Mouse (Mus musculus): ENCODE results near the gene Spon1. TPM values are rescaled to one million over a fixed set of nuclear protein-coding genes. Genes with fewer than 3 reads are reported as not detected.

Spon1 gene
- polyA plus RNA-seq, 1 experiment from 2014 or later = 3.1 TPM

DNA sequence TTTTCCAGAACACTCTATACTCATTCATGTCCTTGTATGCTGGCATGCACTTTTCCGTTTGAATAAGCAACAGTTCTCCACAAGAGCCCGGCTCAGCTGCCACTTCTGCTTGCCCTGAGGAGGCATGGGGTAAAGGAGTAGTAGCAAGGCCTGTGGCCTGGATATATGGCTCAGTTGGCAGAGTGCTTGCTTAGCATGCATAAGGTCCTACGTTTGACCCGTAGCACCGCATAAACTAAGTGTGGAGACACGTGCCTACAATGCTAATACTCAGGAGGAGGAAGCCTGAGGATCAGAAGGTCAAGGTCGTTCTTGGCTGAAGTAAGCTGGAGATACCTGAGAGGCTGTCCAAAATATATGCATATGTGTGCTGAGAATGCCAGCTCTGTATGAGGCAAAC is 185.1 kb downstream of the Spon1 start:
- 77% methylated on average over 7 of the region's 7 CpGs for WGBS

DNA sequence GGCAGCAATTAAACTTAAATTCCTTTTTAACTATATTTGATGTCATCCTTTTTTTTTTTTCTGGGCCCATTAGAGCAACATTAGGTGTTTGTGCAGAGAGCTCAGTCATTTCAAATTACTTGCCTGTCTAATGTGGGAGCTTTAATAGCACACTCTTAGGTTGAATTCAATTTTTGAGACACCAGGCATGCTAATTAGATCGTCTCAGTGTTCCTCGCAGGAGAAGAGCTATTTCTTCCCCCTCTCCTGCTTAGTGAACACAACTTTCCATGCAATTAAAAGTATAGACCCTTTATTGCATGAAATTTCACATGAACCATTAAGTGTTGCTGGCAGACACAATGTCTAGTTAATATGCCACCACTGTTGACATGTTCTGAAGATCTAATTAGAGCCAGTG is 189.6 kb downstream of the Spon1 start:
- DNase-seq (ENCODE audit: low spot score) = no peak
- H3K9ac ChIP-seq (ENCODE audit: low read length) = no peak overlapping the region
- H3K27me3 ChIP-seq (ENCODE audit: control insufficient read depth, insufficient read depth, low read length) = no peaks in the 10 kb centered on the region
- H3K9me3 ChIP-seq (ENCODE audit: control insufficient read depth, low read length) = no peaks in the 10 kb centered on the region
- no peak overlapping the region for H3K4me2 ChIP-seq (replicated peaks; ENCODE audit: low read depth)
- ATAC-seq (ENCODE audit: low FRiP score, low TSS enrichment) = no peak
- no peaks in the 10 kb centered on the region for H3K4me1 ChIP-seq (replicated peaks; ENCODE audit: control insufficient read depth, insufficient read depth)
- H3K27ac ChIP-seq (replicated peaks) = no peak overlapping the region
- H3K4me3 ChIP-seq (ENCODE audit: low read depth, low read length) = no peak overlapping the region
- no peaks in the 10 kb centered on the region for H3K36me3 ChIP-seq (ENCODE audit: control insufficient read depth, insufficient read depth, low read length)
- WGBS = 87% methylated on average over 2 of the region's 2 CpGs
- TF ChIP-seq CTCF (IDR thresholded peaks at IDR 0.05; ENCODE audit: low read depth) (no peak), EP300 (optimal IDR thresholded peaks at IDR 0.05) (no peak)

More for the DNA sequence above, 185.1 kb downstream of the Spon1 start:
- Histone ChIP-seq H3K36me3 (ENCODE audit: control insufficient read depth, insufficient read depth, low read length) (no peaks in the 10 kb centered on the region), H3K4me2 (replicated peaks; ENCODE audit: low read depth) (no peak overlapping the region), H3K4me1 (replicated peaks; ENCODE audit: control insufficient read depth, insufficient read depth) (no peaks in the 10 kb centered on the region), H3K9ac (ENCODE audit: low read length) (no peak overlapping the region), H3K4me3 (ENCODE audit: low read depth, low read length) (no peak overlapping the region), H3K9me3 (ENCODE audit: control insufficient read depth, low read length) (no peaks in the 10 kb centered on the region), H3K27me3 (ENCODE audit: control insufficient read depth, insufficient read depth, low read length) (no peaks in the 10 kb centered on the region), H3K27ac (replicated peaks) (no peak overlapping the region)
- no peak for DNase-seq (ENCODE audit: low spot score)
- ATAC-seq (ENCODE audit: low FRiP score, low TSS enrichment) = no peak
- TF ChIP-seq CTCF (IDR thresholded peaks at IDR 0.05; ENCODE audit: low read depth) (no peak), EP300 (optimal IDR thresholded peaks at IDR 0.05) (no peak)

DNA sequence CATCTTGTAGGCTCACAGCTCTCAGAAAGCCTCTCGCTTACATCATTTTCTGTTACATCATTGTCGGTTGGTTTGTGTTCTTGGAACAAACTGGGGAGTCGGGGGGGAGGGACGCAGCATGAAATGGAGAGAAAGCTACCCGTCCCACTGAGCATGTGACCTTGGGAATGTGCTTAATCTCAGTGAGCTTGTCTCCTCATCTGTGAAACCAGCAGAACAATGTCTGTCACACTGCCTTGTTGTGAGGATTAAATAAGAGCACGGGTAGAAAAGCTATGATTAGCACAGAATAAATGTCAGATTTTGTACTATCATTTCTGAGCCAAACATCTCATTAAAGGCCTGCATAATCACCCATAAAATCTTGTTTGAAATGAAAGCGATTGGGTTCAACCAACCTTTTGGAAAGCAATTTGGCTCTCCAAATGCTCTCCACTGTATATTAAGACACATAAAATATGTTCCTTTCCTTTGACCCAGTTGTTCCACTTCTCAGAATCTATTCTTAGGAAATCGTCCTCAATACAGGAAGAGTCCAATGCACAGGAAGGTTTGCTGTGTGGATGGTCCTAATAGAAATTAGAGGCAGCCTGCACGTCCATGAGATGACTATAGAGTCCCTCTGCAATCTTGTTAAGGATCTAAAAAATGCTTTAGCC is 195.2 kb downstream of the Spon1 start:
- H3K9me3 ChIP-seq (ENCODE audit: control insufficient read depth, low read length) = no peaks in the 10 kb centered on the region
- no peak; the same call in 1 of the 2 replicates for ATAC-seq (ENCODE audit: low FRiP score, low TSS enrichment)
- H3K36me3 ChIP-seq (ENCODE audit: control insufficient read depth, insufficient read depth, low read length) = no peaks in the 10 kb centered on the region
- no peak overlapping the region for H3K4me2 ChIP-seq (replicated peaks; ENCODE audit: low read depth)
- H3K27ac ChIP-seq (replicated peaks) = no peak overlapping the region
- DNase-seq (ENCODE audit: low spot score) = no peak
- 66% methylated on average over 9 of the region's 9 CpGs for WGBS
- no peak for TF ChIP-seq EP300 (optimal IDR thresholded peaks at IDR 0.05)
- no peak for TF ChIP-seq CTCF (IDR thresholded peaks at IDR 0.05; ENCODE audit: low read depth)
- H3K4me3 ChIP-seq (ENCODE audit: low read depth, low read length) = no peak overlapping the region
- no peaks in the 10 kb centered on the region for H3K4me1 ChIP-seq (replicated peaks; ENCODE audit: control insufficient read depth, insufficient read depth)
- no peak overlapping the region for H3K9ac ChIP-seq (ENCODE audit: low read length)
- no peaks in the 10 kb centered on the region for H3K27me3 ChIP-seq (ENCODE audit: control insufficient read depth, insufficient read depth, low read length)

DNA sequence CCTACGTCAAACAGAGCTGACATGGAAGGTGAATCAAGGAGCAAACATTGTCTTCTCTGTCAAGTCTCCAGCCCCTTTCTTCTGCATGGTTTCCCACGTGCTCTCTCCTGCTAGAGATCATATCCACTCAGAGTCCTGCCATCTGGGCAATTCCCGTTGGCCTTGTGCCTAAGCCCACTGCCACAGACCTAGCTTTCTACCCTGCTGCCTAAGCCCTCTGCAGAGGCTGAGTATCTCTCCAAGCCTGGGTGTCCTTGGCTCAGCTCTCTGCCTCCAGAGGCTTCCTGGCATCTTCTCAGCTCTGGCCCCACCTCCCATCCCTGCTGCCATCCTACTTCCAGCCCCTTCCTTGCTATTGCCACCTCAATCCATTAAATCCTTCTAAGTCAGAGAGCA is 195.7 kb downstream of the Spon1 start:
- DNase-seq (ENCODE audit: low spot score) (no peak), ATAC-seq (ENCODE audit: low FRiP score, low TSS enrichment) (no peak)
- H3K4me1 ChIP-seq (replicated peaks; ENCODE audit: control insufficient read depth, insufficient read depth) = no peaks in the 10 kb centered on the region
- no peak overlapping the region for H3K4me2 ChIP-seq (replicated peaks; ENCODE audit: low read depth)
- no peaks in the 10 kb centered on the region for H3K36me3 ChIP-seq (ENCODE audit: control insufficient read depth, insufficient read depth, low read length)
- no peaks in the 10 kb centered on the region for H3K27me3 ChIP-seq (ENCODE audit: control insufficient read depth, insufficient read depth, low read length)
- TF ChIP-seq CTCF (IDR thresholded peaks at IDR 0.05; ENCODE audit: low read depth) (no peak), EP300 (optimal IDR thresholded peaks at IDR 0.05) (no peak)
- no peaks in the 10 kb centered on the region for H3K9me3 ChIP-seq (ENCODE audit: control insufficient read depth, low read length)
- no peak overlapping the region for H3K27ac ChIP-seq (replicated peaks)
- no peak overlapping the region for H3K4me3 ChIP-seq (ENCODE audit: low read depth, low read length)
- H3K9ac ChIP-seq (ENCODE audit: low read length) = no peak overlapping the region
- WGBS = 58% methylated on average over 3 of the region's 3 CpGs

DNA sequence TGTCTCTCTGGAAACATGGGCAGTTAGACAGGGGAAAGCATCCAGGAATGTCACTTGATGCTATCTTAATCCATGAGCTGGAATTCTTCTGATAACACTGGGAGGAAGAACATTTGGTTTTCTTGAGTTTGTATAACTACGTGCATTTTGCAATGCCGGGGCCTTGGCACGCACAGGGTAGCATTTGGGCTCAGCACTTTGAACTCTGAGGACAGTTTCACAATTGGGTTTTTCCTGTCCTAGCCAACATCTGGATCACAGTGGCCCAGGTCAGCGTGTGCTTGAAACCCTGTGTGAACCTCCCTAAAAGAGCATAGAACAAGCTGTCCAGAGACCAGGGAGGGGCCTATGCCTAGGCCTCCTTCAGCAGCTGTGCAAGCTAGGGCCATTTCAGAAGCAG is 196.3 kb downstream of the Spon1 start:
- H3K27ac ChIP-seq (replicated peaks) = no peak overlapping the region
- no peak overlapping the region for H3K9ac ChIP-seq (ENCODE audit: low read length)
- H3K9me3 ChIP-seq (ENCODE audit: control insufficient read depth, low read length) = no peaks in the 10 kb centered on the region
- H3K4me2 ChIP-seq (replicated peaks; ENCODE audit: low read depth) = no peak overlapping the region
- TF ChIP-seq CTCF (IDR thresholded peaks at IDR 0.05; ENCODE audit: low read depth) (no peak), EP300 (optimal IDR thresholded peaks at IDR 0.05) (no peak)
- H3K4me1 ChIP-seq (replicated peaks; ENCODE audit: control insufficient read depth, insufficient read depth) = no peaks in the 10 kb centered on the region
- ATAC-seq (ENCODE audit: low FRiP score, low TSS enrichment) = no peak
- no peak for DNase-seq (ENCODE audit: low spot score)
- H3K27me3 ChIP-seq (ENCODE audit: control insufficient read depth, insufficient read depth, low read length) = no peaks in the 10 kb centered on the region
- H3K4me3 ChIP-seq (ENCODE audit: low read depth, low read length) = no peak overlapping the region
- H3K36me3 ChIP-seq (ENCODE audit: control insufficient read depth, insufficient read depth, low read length) = no peaks in the 10 kb centered on the region
- 63% methylated on average over 4 of the region's 4 CpGs for WGBS

DNA sequence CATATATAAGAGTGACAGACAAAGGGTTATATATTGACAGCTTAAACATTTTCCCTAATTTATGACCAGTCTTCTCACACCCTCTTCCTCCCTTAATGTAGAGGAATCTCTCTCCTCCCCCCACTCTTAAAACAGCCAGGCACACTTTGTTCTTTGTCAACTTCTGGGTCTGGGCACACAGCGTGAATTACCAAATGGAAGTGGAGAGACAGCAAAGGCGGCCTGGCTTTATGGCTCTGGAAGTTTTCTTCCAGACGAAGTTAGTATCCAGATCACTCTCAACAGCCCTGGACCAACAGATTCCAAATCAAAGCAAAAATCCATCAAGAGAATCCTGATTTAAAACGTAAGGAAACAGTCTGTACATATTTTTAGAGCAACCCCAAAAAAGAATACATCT is 198.0 kb downstream of the Spon1 start:
- ATAC-seq (ENCODE audit: low FRiP score, low TSS enrichment) (no peak), DNase-seq (ENCODE audit: low spot score) (no peak)
- 48% methylated on average over 4 of the region's 4 CpGs for WGBS
- no peaks in the 10 kb centered on the region for H3K36me3 ChIP-seq (ENCODE audit: control insufficient read depth, insufficient read depth, low read length)
- no peak overlapping the region for H3K27ac ChIP-seq (replicated peaks)
- H3K4me1 ChIP-seq (replicated peaks; ENCODE audit: control insufficient read depth, insufficient read depth) = no peaks in the 10 kb centered on the region
- H3K4me3 ChIP-seq (ENCODE audit: low read depth, low read length) = no peak overlapping the region
- no peaks in the 10 kb centered on the region for H3K9me3 ChIP-seq (ENCODE audit: control insufficient read depth, low read length)
- no peaks in the 10 kb centered on the region for H3K27me3 ChIP-seq (ENCODE audit: control insufficient read depth, insufficient read depth, low read length)
- no peak overlapping the region for H3K4me2 ChIP-seq (replicated peaks; ENCODE audit: low read depth)
- TF ChIP-seq EP300 (optimal IDR thresholded peaks at IDR 0.05) (no peak), CTCF (IDR thresholded peaks at IDR 0.05; ENCODE audit: low read depth) (no peak)
- no peak overlapping the region for H3K9ac ChIP-seq (ENCODE audit: low read length)
